Mouse (Mus musculus): ENCODE data around the gene A430033K04Rik. TPM values are rescaled to one million over a fixed set of nuclear protein-coding genes. Genes with fewer than 3 reads are reported as not detected.

The A430033K04Rik gene
- polyA plus RNA-seq, 1 experiment from 2014 or later, result 14.2 TPM

DNA sequence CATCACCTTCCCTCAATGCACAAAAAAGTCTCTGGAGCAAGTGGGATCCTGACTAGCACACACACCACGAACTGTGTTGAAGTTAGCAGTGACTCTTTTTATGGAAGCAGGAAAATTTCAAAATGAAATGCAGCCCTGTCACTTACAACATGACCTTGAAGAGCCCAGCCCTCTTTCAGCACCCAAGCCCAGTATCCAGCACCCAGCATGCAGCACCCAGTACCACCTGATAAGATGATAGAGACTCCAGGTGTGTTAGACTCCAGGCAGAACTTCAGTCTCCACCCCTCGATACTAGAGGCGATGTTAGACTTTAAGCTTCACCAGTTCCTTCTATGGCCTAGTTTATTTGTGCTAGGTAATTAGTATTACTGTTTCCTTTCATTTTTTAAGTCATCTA is 19.1 kb downstream of the A430033K04Rik start:
- Histone ChIP-seq H3K9ac (ENCODE audit: low read length) (no peak overlapping the region), H3K9me3 (ENCODE audit: control insufficient read depth, low read length) (no peaks in the 10 kb centered on the region), H3K4me3 (ENCODE audit: low read depth, low read length) (no peak overlapping the region), H3K27ac (replicated peaks; ENCODE audit: low read depth, low read length) (no peak overlapping the region), H3K36me3 (ENCODE audit: control insufficient read depth, insufficient read depth, low read length) (peaks cover 8% of the 10 kb centered on the region; the same call in 1 of the 2 replicates), H3K27me3 (ENCODE audit: control insufficient read depth, insufficient read depth, low read length) (no peaks in the 10 kb centered on the region), H3K4me1 (ENCODE audit: control insufficient read depth, insufficient read depth, low read length) (no peaks in the 10 kb centered on the region), H3K4me2 (ENCODE audit: low read depth, severe bottlenecking) (no peak overlapping the region)
- ATAC-seq (ENCODE audit: insufficient number of reproducible peaks, low FRiP score, low TSS enrichment, low read depth) (no peak), DNase-seq (ENCODE audit: low spot score) (no peak)
- 96% methylated on average over 3 of the region's 3 CpGs for WGBS

DNA sequence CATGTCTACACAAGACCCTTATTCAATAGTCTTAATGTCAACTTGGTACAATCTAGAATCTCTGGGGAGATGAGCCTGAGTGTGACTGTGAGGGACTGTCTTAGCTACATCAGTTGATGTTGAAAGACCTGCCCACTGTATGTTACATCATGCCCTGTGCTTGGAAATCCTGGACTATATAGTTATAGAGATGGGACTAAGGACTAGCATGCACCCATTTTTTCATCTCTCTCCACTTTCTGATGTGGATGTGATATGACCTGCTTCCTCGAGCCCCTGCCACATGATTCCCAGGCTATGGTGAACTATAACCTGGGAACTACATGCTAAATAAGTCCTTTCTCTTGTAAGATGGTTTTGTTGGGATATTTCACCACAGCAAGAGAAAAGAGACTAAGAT is 30.3 kb downstream of the A430033K04Rik start:
- Histone ChIP-seq H3K4me1 (ENCODE audit: control insufficient read depth, insufficient read depth, low read length) (no peaks in the 10 kb centered on the region), H3K36me3 (ENCODE audit: control insufficient read depth, insufficient read depth, low read length) (no peaks in the 10 kb centered on the region), H3K27ac (replicated peaks; ENCODE audit: low read depth, low read length) (no peak overlapping the region), H3K4me3 (ENCODE audit: low read depth, low read length) (no peak overlapping the region), H3K27me3 (ENCODE audit: control insufficient read depth, insufficient read depth, low read length) (no peaks in the 10 kb centered on the region), H3K9me3 (ENCODE audit: control insufficient read depth, low read length) (no peaks in the 10 kb centered on the region), H3K9ac (ENCODE audit: low read length) (no peak overlapping the region), H3K4me2 (ENCODE audit: low read depth, severe bottlenecking) (no peak overlapping the region)
- WGBS, result 90% methylated on average over 1 of the region's 1 CpGs
- DNase-seq (ENCODE audit: low spot score) (no peak), ATAC-seq (ENCODE audit: insufficient number of reproducible peaks, low FRiP score, low TSS enrichment, low read depth) (no peak)

DNA sequence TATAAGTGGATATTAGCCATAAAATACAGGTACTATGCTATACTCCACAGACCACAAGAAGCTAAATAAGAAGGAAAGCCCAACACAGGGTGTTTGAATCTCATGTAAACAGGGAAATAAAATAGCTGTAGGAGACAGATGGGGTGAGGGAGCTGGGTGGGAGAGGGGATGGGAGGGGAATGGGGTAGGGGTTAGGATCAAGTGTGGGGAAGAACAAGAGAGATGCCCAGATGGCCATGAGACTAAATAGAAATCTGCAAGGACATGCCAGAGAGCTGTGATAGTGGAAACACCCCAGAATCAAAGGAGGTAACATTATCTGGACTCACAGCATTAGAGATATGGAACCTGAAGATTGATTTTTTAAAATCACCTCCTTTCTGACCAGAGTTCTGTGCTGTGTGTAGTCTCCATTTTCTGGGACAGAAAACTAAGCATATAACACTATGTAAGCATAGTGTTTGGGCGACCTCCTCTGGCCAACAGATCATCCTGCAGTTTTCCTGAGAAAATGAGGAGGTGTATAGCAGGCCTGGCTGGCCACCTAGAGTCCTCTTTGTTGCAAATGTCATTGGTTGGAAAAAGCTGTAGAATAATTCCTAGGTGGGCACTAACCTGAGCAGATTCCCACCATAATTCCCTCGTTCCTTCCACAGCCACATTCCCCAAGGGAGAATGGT is 34.0 kb downstream of the A430033K04Rik start:
- H3K36me3 ChIP-seq (ENCODE audit: control insufficient read depth, insufficient read depth, low read length), result no peaks in the 10 kb centered on the region
- H3K27ac ChIP-seq (replicated peaks; ENCODE audit: low read depth, low read length), result no peak overlapping the region
- no peak overlapping the region for H3K9ac ChIP-seq (ENCODE audit: low read length)
- no peak overlapping the region for H3K4me2 ChIP-seq (ENCODE audit: low read depth, severe bottlenecking)
- 0 out of 2 replicates have a peak, but pooled peaks have one; percentile 62 for ATAC-seq (ENCODE audit: insufficient number of reproducible peaks, low FRiP score, low TSS enrichment, low read depth)
- H3K9me3 ChIP-seq (ENCODE audit: control insufficient read depth, low read length), result no peaks in the 10 kb centered on the region
- peak; percentile 63 for DNase-seq (ENCODE audit: low spot score)
- H3K4me3 ChIP-seq (ENCODE audit: low read depth, low read length), result no peak overlapping the region
- no peaks in the 10 kb centered on the region for H3K4me1 ChIP-seq (ENCODE audit: control insufficient read depth, insufficient read depth, low read length)
- H3K27me3 ChIP-seq (ENCODE audit: control insufficient read depth, insufficient read depth, low read length), result no peaks in the 10 kb centered on the region
- 24% methylated on average over 2 of the region's 2 CpGs for WGBS

DNA sequence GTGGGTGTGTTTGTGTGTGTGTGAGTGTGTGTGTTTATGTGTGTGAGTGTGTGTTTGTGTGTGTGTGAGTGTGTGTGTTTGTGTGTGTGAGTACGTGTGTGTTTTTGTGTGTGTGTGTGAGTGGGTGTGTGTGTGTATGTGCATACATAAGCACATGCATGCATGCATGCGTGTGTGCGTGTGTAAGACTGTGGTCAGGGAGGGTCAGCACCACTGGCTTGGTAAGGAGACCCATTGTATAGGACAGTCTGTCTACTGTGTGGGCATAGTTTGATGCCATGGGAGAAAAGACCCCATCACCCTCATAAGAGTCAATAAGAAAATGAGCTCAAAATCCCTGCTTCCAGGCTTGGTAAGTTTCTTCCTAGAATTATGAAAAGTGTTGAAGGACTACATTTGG is 34.7 kb downstream of the A430033K04Rik start:
- no peaks in the 10 kb centered on the region for H3K27me3 ChIP-seq (ENCODE audit: control insufficient read depth, insufficient read depth, low read length)
- no peak overlapping the region for H3K27ac ChIP-seq (replicated peaks; ENCODE audit: low read depth, low read length)
- H3K4me1 ChIP-seq (ENCODE audit: control insufficient read depth, insufficient read depth, low read length), result no peaks in the 10 kb centered on the region
- no peak for ATAC-seq (ENCODE audit: insufficient number of reproducible peaks, low FRiP score, low TSS enrichment, low read depth)
- H3K4me3 ChIP-seq (ENCODE audit: low read depth, low read length), result no peak overlapping the region
- no peaks in the 10 kb centered on the region for H3K36me3 ChIP-seq (ENCODE audit: control insufficient read depth, insufficient read depth, low read length)
- no peak overlapping the region for H3K9ac ChIP-seq (ENCODE audit: low read length)
- H3K4me2 ChIP-seq (ENCODE audit: low read depth, severe bottlenecking), result no peak overlapping the region
- no peak for DNase-seq (ENCODE audit: low spot score)
- WGBS, result 90% methylated on average over 3 of the region's 3 CpGs
- no peaks in the 10 kb centered on the region for H3K9me3 ChIP-seq (ENCODE audit: control insufficient read depth, low read length)

DNA sequence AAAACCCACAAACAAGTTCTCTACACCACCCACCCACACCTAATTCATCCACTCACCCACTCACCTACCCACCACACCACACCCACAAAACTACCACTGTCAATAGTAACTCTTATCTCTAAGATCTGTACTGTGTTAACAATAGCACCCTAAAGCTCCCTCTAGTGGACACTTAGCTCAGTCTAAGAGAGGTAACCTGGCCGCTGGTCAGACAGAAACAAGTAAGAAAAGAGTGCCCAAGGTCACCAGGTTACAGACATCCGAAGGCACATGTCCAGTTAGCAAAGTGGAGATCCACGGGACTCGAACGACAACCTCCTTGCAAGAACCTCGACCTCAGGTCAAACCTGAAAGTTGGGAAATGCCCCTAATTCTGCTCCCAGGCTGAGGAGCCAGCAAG is 35.2 kb downstream of the A430033K04Rik start:
- Histone ChIP-seq H3K27me3 (ENCODE audit: control insufficient read depth, insufficient read depth, low read length) (no peaks in the 10 kb centered on the region), H3K4me3 (ENCODE audit: low read depth, low read length) (no peak overlapping the region), H3K9ac (ENCODE audit: low read length) (no peak overlapping the region), H3K4me2 (ENCODE audit: low read depth, severe bottlenecking) (no peak overlapping the region), H3K27ac (replicated peaks; ENCODE audit: low read depth, low read length) (no peak overlapping the region), H3K36me3 (ENCODE audit: control insufficient read depth, insufficient read depth, low read length) (no peaks in the 10 kb centered on the region), H3K4me1 (ENCODE audit: control insufficient read depth, insufficient read depth, low read length) (no peaks in the 10 kb centered on the region), H3K9me3 (ENCODE audit: control insufficient read depth, low read length) (no peaks in the 10 kb centered on the region)
- peak; percentile 36 for DNase-seq (ENCODE audit: low spot score)
- WGBS, result 32% methylated on average over 6 of the region's 6 CpGs
- peak; percentile 62; the same call in 1 of the 2 replicates for ATAC-seq (ENCODE audit: insufficient number of reproducible peaks, low FRiP score, low TSS enrichment, low read depth)

DNA sequence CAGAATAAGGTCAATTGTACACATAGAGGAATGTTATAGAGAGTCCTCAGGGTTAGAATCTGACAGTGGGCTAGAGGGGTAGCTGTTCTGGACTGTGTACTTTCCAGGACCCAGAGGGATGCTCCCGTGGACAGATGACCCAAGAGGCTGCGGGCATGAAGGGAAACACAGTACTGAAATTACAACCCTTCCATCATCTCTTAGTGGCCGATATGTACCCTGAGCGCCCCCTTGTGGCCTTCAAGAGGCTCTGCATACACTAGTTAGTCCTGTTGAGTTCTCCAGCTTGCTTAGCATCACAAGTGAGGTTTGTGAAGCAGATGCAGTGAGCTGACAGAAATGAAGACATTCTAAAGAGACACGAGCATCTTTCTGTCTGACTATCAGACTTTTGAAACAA is 36.3 kb downstream of the A430033K04Rik start:
- Histone ChIP-seq H3K36me3 (ENCODE audit: control insufficient read depth, insufficient read depth, low read length) (no peaks in the 10 kb centered on the region), H3K4me2 (ENCODE audit: low read depth, severe bottlenecking) (no peak overlapping the region), H3K27me3 (ENCODE audit: control insufficient read depth, insufficient read depth, low read length) (no peaks in the 10 kb centered on the region), H3K4me1 (ENCODE audit: control insufficient read depth, insufficient read depth, low read length) (no peaks in the 10 kb centered on the region), H3K9ac (ENCODE audit: low read length) (no peak overlapping the region), H3K9me3 (ENCODE audit: control insufficient read depth, low read length) (no peaks in the 10 kb centered on the region), H3K27ac (replicated peaks; ENCODE audit: low read depth, low read length) (no peak overlapping the region), H3K4me3 (ENCODE audit: low read depth, low read length) (no peak overlapping the region)
- 15% methylated on average over 5 of the region's 5 CpGs for WGBS
- ATAC-seq (ENCODE audit: insufficient number of reproducible peaks, low FRiP score, low TSS enrichment, low read depth) (no peak), DNase-seq (ENCODE audit: low spot score) (peak; percentile 78)

DNA sequence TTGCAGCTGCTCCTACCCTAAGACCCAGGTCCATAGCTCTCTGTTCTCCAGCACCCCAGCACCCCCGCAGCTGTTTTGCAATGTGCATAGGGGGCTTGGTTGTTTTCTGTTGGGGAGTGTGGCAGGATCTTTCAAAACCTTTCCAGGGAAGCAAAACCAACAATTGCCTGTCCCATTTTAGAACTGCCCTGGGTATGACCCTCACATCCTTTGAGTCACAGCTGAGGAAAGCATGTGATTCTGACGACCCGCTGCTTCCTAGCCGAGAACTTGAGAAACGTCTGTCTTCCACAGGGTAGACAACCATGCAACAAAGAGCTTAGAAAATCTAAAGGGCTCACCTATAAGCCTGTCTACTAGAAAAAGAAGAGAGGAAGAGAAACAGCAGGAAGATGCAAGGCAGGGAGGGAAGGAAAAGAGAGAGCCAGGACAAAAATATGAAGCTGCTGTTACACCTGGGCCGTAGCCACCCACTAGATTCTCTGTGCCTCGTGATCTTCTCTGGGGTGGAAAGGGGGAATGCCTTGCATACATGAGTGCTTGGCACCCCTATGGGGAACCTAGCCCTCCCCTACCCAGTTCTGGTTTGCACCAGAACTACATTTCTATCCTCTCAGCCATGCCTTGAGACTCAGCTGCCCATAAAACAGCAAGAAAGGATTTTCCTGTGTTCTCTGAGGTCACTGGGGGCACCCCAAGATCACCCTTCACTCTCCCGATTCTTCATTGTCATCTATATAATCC is 60.5 kb downstream of the A430033K04Rik start:
- no peak for DNase-seq (ENCODE audit: low spot score)

DNA sequence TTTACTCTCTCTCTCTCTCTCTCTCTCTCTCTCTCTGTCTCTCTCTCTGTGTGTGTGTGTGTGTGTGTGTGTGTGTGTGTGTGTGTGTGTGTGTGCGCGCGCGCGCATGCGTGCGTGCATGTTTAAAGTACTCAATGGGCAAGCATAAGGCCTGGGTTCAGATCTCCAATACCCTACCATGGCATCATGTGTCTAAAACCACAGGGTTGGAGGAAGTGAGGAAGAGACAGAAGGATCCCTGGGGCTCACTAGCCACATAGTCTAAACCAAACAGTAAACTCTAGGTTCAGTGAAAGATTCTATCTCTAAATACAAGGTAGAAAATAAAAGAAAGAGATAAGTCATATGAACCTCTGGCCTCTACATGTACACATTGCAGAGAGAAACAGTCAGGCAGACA is 61.2 kb downstream of the A430033K04Rik start:
- Histone ChIP-seq H3K4me2 (ENCODE audit: low read depth, severe bottlenecking) (no peak overlapping the region), H3K4me1 (ENCODE audit: control insufficient read depth, insufficient read depth, low read length) (no peaks in the 10 kb centered on the region), H3K27me3 (ENCODE audit: control insufficient read depth, insufficient read depth, low read length) (no peaks in the 10 kb centered on the region), H3K9me3 (ENCODE audit: control insufficient read depth, low read length) (no peaks in the 10 kb centered on the region), H3K9ac (ENCODE audit: low read length) (no peak overlapping the region), H3K27ac (replicated peaks; ENCODE audit: low read depth, low read length) (no peak overlapping the region), H3K4me3 (ENCODE audit: low read depth, low read length) (no peak overlapping the region), H3K36me3 (ENCODE audit: control insufficient read depth, insufficient read depth, low read length) (no peaks in the 10 kb centered on the region)
- WGBS, result 99% methylated on average over 7 of the region's 7 CpGs
- no peak for DNase-seq (ENCODE audit: low spot score)
- ATAC-seq (ENCODE audit: insufficient number of reproducible peaks, low FRiP score, low TSS enrichment, low read depth), result no peak

More for the DNA sequence above, 60.5 kb downstream of the A430033K04Rik start:
- Histone ChIP-seq H3K4me3 (ENCODE audit: low read depth, low read length) (no peak overlapping the region), H3K9me3 (ENCODE audit: control insufficient read depth, low read length) (no peaks in the 10 kb centered on the region), H3K4me2 (ENCODE audit: low read depth, severe bottlenecking) (no peak overlapping the region), H3K9ac (ENCODE audit: low read length) (no peak overlapping the region), H3K27me3 (ENCODE audit: control insufficient read depth, insufficient read depth, low read length) (no peaks in the 10 kb centered on the region), H3K4me1 (ENCODE audit: control insufficient read depth, insufficient read depth, low read length) (no peaks in the 10 kb centered on the region), H3K36me3 (ENCODE audit: control insufficient read depth, insufficient read depth, low read length) (no peaks in the 10 kb centered on the region), H3K27ac (replicated peaks; ENCODE audit: low read depth, low read length) (no peak overlapping the region)
- WGBS, result 76% methylated on average over 8 of the region's 8 CpGs
- no peak for ATAC-seq (ENCODE audit: insufficient number of reproducible peaks, low FRiP score, low TSS enrichment, low read depth)

All from limb, embryonic 11.5 days (tissue).